8 mouse cellular contexts compared by ENCODE assay signal in the genomic region with DNA sequence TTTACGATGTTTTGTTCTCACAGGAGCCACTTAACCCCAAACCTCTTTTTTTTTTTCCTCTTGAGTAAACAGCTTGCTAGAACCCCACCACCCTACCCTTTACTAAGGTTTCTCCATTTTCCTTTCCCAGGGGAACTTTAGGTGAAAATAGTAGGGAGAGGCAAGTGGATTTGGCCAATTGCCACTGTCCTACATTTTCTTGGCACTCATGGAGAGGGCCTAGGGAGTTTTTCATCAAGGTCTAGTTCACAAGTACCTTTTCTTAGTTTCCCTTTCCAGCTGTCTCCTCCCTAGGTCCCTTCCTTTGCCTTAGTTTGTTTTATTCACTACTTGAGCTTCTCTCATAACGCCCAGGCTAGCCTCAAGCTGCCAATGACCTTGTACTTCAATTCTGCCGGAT. TPM values are rescaled to one million over a fixed set of nuclear protein-coding genes. Genes with fewer than 3 reads are reported as not detected.
A peak's percentile ranks its signal among the peaks of the same experiment; 100 is the strongest.
DNase-seq lines count a peak whose midpoint lies in the region; ATAC-seq and TF ChIP-seq lines count a peak whose summit lies in the region.

No protein-coding gene starts in this region.

- H3K4me3 ChIP-seq in CH12.LX (replicated peaks in 1 of 3; ENCODE audit: low read depth in 2 of 3, low read length in 2 of 3, poor library complexity in 1 of 3) = peak overlapping the region; percentile 38 to 92 (median 72)
- H3K4me3 ChIP-seq in forebrain, embryonic 15.5 days = peak overlapping the region; percentile 99
- H3K4me3 ChIP-seq in liver, postnatal 0 days (ENCODE audit: low read depth, low read length) = peak overlapping the region; percentile 96

- ATAC-seq in forebrain, embryonic 15.5 days (replicated peaks) = no peak
- ATAC-seq in liver, postnatal 0 days = no peak

- intact Hi-C loops in left cerebral cortex, postnatal 36 days (cut with DNase I) = loop anchor here (5.0 kb wide), 1 partner anchor 56 kb away; no protein-coding TSS in a partner anchor

- in situ Hi-C loops in CH12.LX (cut with MboI; ENCODE audit: low pct_ligation_motif_present, low pct_unique_long_range_greater_than_20kb, low sequenced_read_pairs) = no loop called here

- DNase-seq in cerebellum, postnatal 10 days = peak; percentile 34 to 41
- DNase-seq in cerebellum, postnatal 36 days = no peak
- no peak for DNase-seq in CH12.LX (ENCODE audit: extremely low read depth)
- DNase-seq in liver, postnatal 0 days = no peak
- no peak for DNase-seq in left cerebral cortex, postnatal 36 days (ENCODE audit: low spot score in 2 of 2)
- no peak for DNase-seq in right cerebral cortex, postnatal 25 days
- DNase-seq in layer of hippocampus, postnatal 10 days (ENCODE audit: low spot score in 2 of 2) = no peak

- H3K79me2 ChIP-seq in CH12.LX (replicated peaks; ENCODE audit: control insufficient read depth, extremely low read depth, insufficient read depth, poor library complexity, severe bottlenecking) = no peaks in the 10 kb centered on the region; the same call in 1 of the 2 replicates

- no peak for TF ChIP-seq CTCF in CH12.LX (conservative IDR thresholded peaks at IDR 0.05 in 1 of 2, IDR thresholded peaks at IDR 0.05 in 1 of 2; ENCODE audit: low read depth in 2 of 2, low read length in 2 of 2)
- TF ChIP-seq CTCF in liver, postnatal 0 days (IDR thresholded peaks at IDR 0.05; ENCODE audit: low read depth) = no peak

- H3K4me2 ChIP-seq in CH12.LX (ENCODE audit: insufficient read depth, low read depth, poor library complexity, severe bottlenecking) = peak overlapping the region; percentile 63
- peak overlapping the region; percentile 90 for H3K4me2 ChIP-seq in forebrain, embryonic 15.5 days (replicated peaks)
- peak overlapping the region; percentile 98 for H3K4me2 ChIP-seq in liver, postnatal 0 days (ENCODE audit: low read depth, low read length)

- no peak for TF ChIP-seq RAD21 in CH12.LX (IDR thresholded peaks at IDR 0.05; ENCODE audit: low read depth, low read length)

- H3K9ac ChIP-seq in CH12.LX (ENCODE audit: insufficient read depth, low read depth) = peak overlapping the region; percentile 59
- H3K9ac ChIP-seq in forebrain, embryonic 15.5 days (replicated peaks) = peak overlapping the region; percentile 97
- peak overlapping the region; percentile 93 for H3K9ac ChIP-seq in liver, postnatal 0 days (replicated peaks)

- dilution Hi-C loops in CH12.LX (cut with MboI; ENCODE audit: extremely low pct_ligation_motif_present, extremely low pct_unique_long_range_greater_than_20kb, low sequenced_read_pairs) = no loop called here

- peaks cover 16% of the 10 kb centered on the region for H3K27me3 ChIP-seq in CH12.LX (replicated peaks)
- no peaks in the 10 kb centered on the region for H3K27me3 ChIP-seq in forebrain, embryonic 15.5 days
- no peaks in the 10 kb centered on the region for H3K27me3 ChIP-seq in liver, postnatal 0 days (ENCODE audit: insufficient read depth, low read length)

- no peak overlapping the region for H3K27ac ChIP-seq in CH12.LX (ENCODE audit: insufficient read depth, low read depth)
- peak overlapping the region; percentile 75 for H3K27ac ChIP-seq in forebrain, embryonic 15.5 days (replicated peaks)
- peak overlapping the region; percentile 83 for H3K27ac ChIP-seq in liver, postnatal 0 days (ENCODE audit: low read depth)

- H3K36me3 ChIP-seq in CH12.LX (replicated peaks in 1 of 2; ENCODE audit: control insufficient read depth in 1 of 2, insufficient read depth in 1 of 2, low read length in 1 of 2) = peaks cover 0 to 15% of the 10 kb centered on the region in 2 experiments
- no peaks in the 10 kb centered on the region for H3K36me3 ChIP-seq in forebrain, embryonic 15.5 days
- no peaks in the 10 kb centered on the region for H3K36me3 ChIP-seq in liver, postnatal 0 days (replicated peaks; ENCODE audit: insufficient read depth, low read length)

- 0 out of 2 replicates have a peak, but pooled peaks have one; percentile 7 for TF ChIP-seq EP300 in CH12.LX (IDR thresholded peaks at IDR 0.05; ENCODE audit: low read length)
- TF ChIP-seq EP300 in liver, postnatal 0 days (IDR thresholded peaks at IDR 0.05; ENCODE audit: low read depth) = no peak

- TF ChIP-seq POLR2A in CH12.LX (IDR thresholded peaks at IDR 0.05; ENCODE audit: low read depth, low read length) = no peak

- H3K4me1 ChIP-seq in CH12.LX (ENCODE audit: control insufficient read depth in 1 of 2, insufficient read depth in 2 of 2) = peaks cover 7 to 35% of the 10 kb centered on the region in 2 experiments; a peak in 3 of 4 replicates
- H3K4me1 ChIP-seq in forebrain, embryonic 15.5 days = peaks cover 31% of the 10 kb centered on the region
- H3K4me1 ChIP-seq in liver, postnatal 0 days (ENCODE audit: insufficient read depth) = peaks cover 25% of the 10 kb centered on the region

- 42% methylated on average over 3 of the region's 3 CpGs for WGBS in forebrain, embryonic 15.5 days
- 38% methylated on average over 3 of the region's 3 CpGs for WGBS in liver, postnatal 0 days (ENCODE audit: insufficient replicate concordance)

- peaks cover 15% of the 10 kb centered on the region for H3K9me3 ChIP-seq in CH12.LX (replicated peaks; ENCODE audit: low read length)
- no peaks in the 10 kb centered on the region for H3K9me3 ChIP-seq in forebrain, embryonic 15.5 days
- no peaks in the 10 kb centered on the region for H3K9me3 ChIP-seq in liver, postnatal 0 days (ENCODE audit: low read length)

TF ChIP-seq in CH12.LX, 34 proteins besides CTCF, POLR2A, EP300 and RAD21:
- TF ChIP-seq HCFC1 (IDR thresholded peaks at IDR 0.05; ENCODE audit: low read depth, low read length) (no peak), ZNF384 (IDR thresholded peaks at IDR 0.05; ENCODE audit: low read depth, low read length) (peak; percentile 36; the same call in 1 of the 2 replicates), TCF12 (IDR thresholded peaks at IDR 0.05; ENCODE audit: low read depth, low read length) (no peak), CHD1 (IDR thresholded peaks at IDR 0.05; ENCODE audit: low read depth, low read length) (peak; percentile 68; the same call in 1 of the 2 replicates), UBTF (IDR thresholded peaks at IDR 0.05; ENCODE audit: low read depth, low read length) (no peak)

RNA-seq across cellular contexts. Expression of gene Ssx2ip, which starts 0.7 kb away (rescaled TPM):
- 29.2 and 32.6 TPM in 2 replicates for total RNA-seq in CH12.LX (2012; rRNA removed)
- 31.9 and 39.9 TPM in 2 replicates for total RNA-seq in CH12.LX (2014; rRNA removed)
- 28.0 and 31.3 TPM in 2 replicates for polyA plus RNA-seq in CH12.LX (2012; ENCODE audit: insufficient read length, low read depth)
- polyA plus RNA-seq in forebrain, embryonic 15.5 days (2015; fragmentation: Nextera tagmentation; extraction: Ambion mirVana) = 24.0 and 25.1 TPM in 2 replicates
- polyA plus RNA-seq in liver, postnatal 0 days (2015; fragmentation: Nextera tagmentation; extraction: Ambion mirVana) = 19.3 and 22.4 TPM in 2 replicates
- 10 to 100 TPM; 87.7 to 89.5 TPM for total RNA-seq in left cerebral cortex, postnatal 36 days (2021)
- total RNA-seq in layer of hippocampus, postnatal 10 days (2021) = 100 to 1,000 TPM; 191 to 199 TPM

RNA-seq across cellular contexts. Expression of gene Ctbs, which starts 45.8 kb away (rescaled TPM):
- 17.1 and 21.4 TPM in 2 replicates for total RNA-seq in CH12.LX (2012; rRNA removed)
- total RNA-seq in CH12.LX (2014; rRNA removed) = 48.8 and 56.9 TPM in 2 replicates
- 26.5 and 33.5 TPM in 2 replicates for polyA plus RNA-seq in CH12.LX (2012; ENCODE audit: insufficient read length, low read depth)
- polyA plus RNA-seq in forebrain, embryonic 15.5 days (2015; fragmentation: Nextera tagmentation; extraction: Ambion mirVana) = 4.0 TPM in 2 replicates
- 8.3 and 9.9 TPM in 2 replicates for polyA plus RNA-seq in liver, postnatal 0 days (2015; fragmentation: Nextera tagmentation; extraction: Ambion mirVana)
- total RNA-seq in left cerebral cortex, postnatal 36 days (2021) = 1 to 10 TPM; 6.6 to 8.9 TPM
- total RNA-seq in layer of hippocampus, postnatal 10 days (2021) = 1 to 10 TPM; 6.7 to 8.2 TPM

Comparison
In these comparisons a context has a peak if more than half of its experiments do, and no peak if none do; other contexts are left out.
1. DNase-seq: peak in cerebellum, postnatal 10 days (2 of 2); none in cerebellum, postnatal 36 days (0 of 2), CH12.LX (single experiment), liver, postnatal 0 days (single experiment), left cerebral cortex, postnatal 36 days (0 of 2), right cerebral cortex, postnatal 25 days (single experiment) and layer of hippocampus, postnatal 10 days (0 of 2).
2. Peak in every context shown above with its lines, with median percentiles within 50 percentile points of each other: H3K4me2 ChIP-seq, H3K4me3 ChIP-seq and H3K9ac ChIP-seq.